Mouse (Mus musculus) liver, embryonic 14.5 days (tissue): ENCODE data around the gene Dock4.

Experiments
- CTCF ChIP-seq: IDR thresholded peaks from 2 replicates; pipeline ENCODE4 v1.5.1; 2016; ENCODE audit warnings: antibody characterized with exemption, low read depth, control low read depth
- EP300 ChIP-seq: IDR thresholded peaks from 2 replicates; pipeline ENCODE4 v1.6.1; 2016; ENCODE audit warnings: antibody characterized with exemption, low read depth

- no peak for TF ChIP-seq CTCF
- TF ChIP-seq EP300 = no peak
These were observed 346.5 kb downstream of the Dock4 start for GRCm38 (mm10) chr12:40792184-40792650.
